ENCODE assay signal across 8 mouse cellular contexts in the genomic region with DNA sequence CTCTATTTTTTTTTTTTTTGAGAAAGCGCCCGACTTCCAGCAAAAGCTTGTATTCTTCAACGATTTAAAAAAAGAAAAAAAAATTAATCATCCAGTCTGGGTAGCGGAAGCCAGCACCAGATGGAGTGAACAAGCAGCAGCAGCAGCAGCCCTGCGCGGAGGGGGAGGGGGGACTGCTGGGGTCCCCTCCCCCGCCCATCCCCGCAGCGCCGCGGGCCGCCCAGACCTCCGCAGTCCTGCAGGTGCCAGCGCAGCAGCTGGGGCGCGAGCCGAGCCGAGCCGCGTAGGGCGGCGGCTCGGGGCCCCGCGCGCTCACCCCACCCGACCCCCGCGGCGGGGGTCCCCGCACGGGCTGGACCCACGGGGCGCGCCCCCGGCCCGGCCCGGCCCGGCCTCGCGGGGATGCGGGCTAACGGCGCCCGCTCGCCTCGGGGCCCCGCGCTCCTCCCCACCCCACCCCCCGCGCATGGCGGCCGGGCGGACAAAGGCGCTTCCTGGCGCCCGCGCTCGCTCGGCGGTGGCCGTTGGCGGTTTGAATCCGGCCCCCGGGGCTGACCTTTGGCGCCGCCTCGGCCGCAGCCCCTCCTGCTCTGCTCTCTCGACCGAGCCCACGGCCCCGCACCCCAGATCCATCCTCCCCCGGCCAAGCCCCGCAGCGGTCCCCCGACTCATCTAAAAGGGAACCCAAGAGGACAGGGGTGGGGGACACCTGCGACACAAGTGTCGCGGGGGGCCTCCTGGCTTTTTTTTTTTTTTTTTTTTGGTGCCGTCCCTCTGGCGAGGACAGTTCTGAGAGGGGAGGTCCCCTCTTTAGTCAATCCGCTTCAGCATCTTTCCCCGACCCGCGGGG. TPM values are rescaled to one million over a fixed set of nuclear protein-coding genes. Genes with fewer than 3 reads are reported as not detected.
A peak's percentile ranks its signal among the peaks of the same experiment; 100 is the strongest.
DNase-seq lines count a peak whose midpoint lies in the region; ATAC-seq and TF ChIP-seq lines count a peak whose summit lies in the region.

No protein-coding gene starts in this region.

- peak; percentile 72 for ATAC-seq in intestine, embryonic 15.5 days
- peak; percentile 68 for ATAC-seq in limb, embryonic 15.5 days (ENCODE audit: insufficient number of reproducible peaks, low FRiP score, low TSS enrichment, low read depth)
- peak; percentile 73 for ATAC-seq in midbrain, embryonic 15.5 days (replicated peaks)

- 0 out of 2 replicates have a peak, but pooled peaks cover 4% of the 10 kb centered on the region for H3K36me3 ChIP-seq in intestine, embryonic 15.5 days
- H3K36me3 ChIP-seq in limb, embryonic 15.5 days, result 0 out of 2 replicates have a peak, but pooled peaks cover 4% of the 10 kb centered on the region
- H3K36me3 ChIP-seq in midbrain, embryonic 15.5 days (replicated peaks), result no peaks in the 10 kb centered on the region

- no peak for TF ChIP-seq POLR2A in cortical plate, adult 2 months (IDR thresholded peaks at IDR 0.05; ENCODE audit: extremely low read depth, insufficient read depth, low read length)

- peak overlapping the region; percentile 47 for H3K4me2 ChIP-seq in intestine, embryonic 15.5 days (replicated peaks)
- H3K4me2 ChIP-seq in limb, embryonic 15.5 days, result peak overlapping the region; percentile 62
- H3K4me2 ChIP-seq in midbrain, embryonic 15.5 days, result peak overlapping the region; percentile 73

- peak overlapping the region; percentile 75; the same call in 1 of the 2 replicates for H3K27ac ChIP-seq in cortical plate, adult 2 months (ENCODE audit: insufficient read depth, low read length)
- H3K27ac ChIP-seq in intestine, embryonic 15.5 days, result peak overlapping the region; percentile 92
- peak overlapping the region; percentile 97 for H3K27ac ChIP-seq in limb, embryonic 15.5 days
- H3K27ac ChIP-seq in midbrain, embryonic 15.5 days, result peak overlapping the region; percentile 99

- intact Hi-C loops in gastrocnemius, postnatal 14 days (cut with DNase I; ENCODE audit: low total_unique reads), result loop anchor here (10.0 kb wide), 1 partner anchor 119 kb away; no protein-coding TSS in a partner anchor

- peak; percentile 75 for DNase-seq in layer of hippocampus, adult 11-12 months (ENCODE audit: low spot score)
- DNase-seq in layer of hippocampus, adult 9-10 months (ENCODE audit: low spot score), result no peak
- peak; percentile 79 for DNase-seq in gastrocnemius, postnatal 14 days
- DNase-seq in spleen, postnatal 36 days (ENCODE audit: low spot score in 2 of 2), result peak; percentile 68 to 74

- TF ChIP-seq CTCF in cortical plate, adult 2 months (IDR thresholded peaks at IDR 0.05; ENCODE audit: extremely low read depth, insufficient read depth, low read length), result no peak

- H3K27me3 ChIP-seq in intestine, embryonic 15.5 days (replicated peaks), result no peaks in the 10 kb centered on the region
- H3K27me3 ChIP-seq in limb, embryonic 15.5 days, result no peaks in the 10 kb centered on the region
- H3K27me3 ChIP-seq in midbrain, embryonic 15.5 days (replicated peaks), result no peaks in the 10 kb centered on the region

- H3K4me3 ChIP-seq in cortical plate, adult 2 months (ENCODE audit: insufficient read depth, low read length), result peak overlapping the region; percentile 56
- H3K4me3 ChIP-seq in intestine, embryonic 15.5 days (replicated peaks), result peak overlapping the region; percentile 97
- peak overlapping the region; percentile 90 for H3K4me3 ChIP-seq in limb, embryonic 15.5 days
- H3K4me3 ChIP-seq in midbrain, embryonic 15.5 days, result peak overlapping the region; percentile 70

- H3K9me3 ChIP-seq in intestine, embryonic 15.5 days, result no peaks in the 10 kb centered on the region
- H3K9me3 ChIP-seq in limb, embryonic 15.5 days, result no peaks in the 10 kb centered on the region
- no peaks in the 10 kb centered on the region for H3K9me3 ChIP-seq in midbrain, embryonic 15.5 days

- peak overlapping the region; percentile 98 for H3K9ac ChIP-seq in intestine, embryonic 15.5 days
- peak overlapping the region; percentile 92 for H3K9ac ChIP-seq in limb, embryonic 15.5 days
- H3K9ac ChIP-seq in midbrain, embryonic 15.5 days, result peak overlapping the region; percentile 95

- WGBS in intestine, embryonic 15.5 days, result under 1% methylated on average over 41 of the region's 86 CpGs
- 1% methylated on average over 50 of the region's 86 CpGs for WGBS in limb, embryonic 15.5 days
- WGBS in midbrain, embryonic 15.5 days, result under 1% methylated on average over 82 of the region's 86 CpGs

- H3K4me1 ChIP-seq in cortical plate, adult 2 months (ENCODE audit: control insufficient read depth, insufficient read depth, low read length), result peaks cover 3% of the 10 kb centered on the region; the same call in 1 of the 2 replicates
- peaks cover 10% of the 10 kb centered on the region for H3K4me1 ChIP-seq in intestine, embryonic 15.5 days (replicated peaks)
- peaks cover 24% of the 10 kb centered on the region for H3K4me1 ChIP-seq in limb, embryonic 15.5 days
- H3K4me1 ChIP-seq in midbrain, embryonic 15.5 days, result peaks cover 43% of the 10 kb centered on the region

RNA-seq across cellular contexts. Expression of gene Calm2, which starts 0.6 kb away (rescaled TPM):
- polyA plus RNA-seq in cortical plate, adult 2 months (2012; rRNA removed), result 2,529 and 2,563 TPM in 2 replicates
- total RNA-seq in gastrocnemius, postnatal 14 days (2021), result 100 to 1,000 TPM; 175 to 251 TPM
- polyA plus RNA-seq in intestine, embryonic 15.5 days (2015; fragmentation: Nextera tagmentation; extraction: Ambion mirVana), result 1,049 and 1,135 TPM in 2 replicates
- 938 and 964 TPM in 2 replicates for polyA plus RNA-seq in limb, embryonic 15.5 days (2015; fragmentation: Nextera tagmentation; extraction: Ambion mirVana)
- polyA plus RNA-seq in midbrain, embryonic 15.5 days (2015; fragmentation: Nextera tagmentation; extraction: Ambion mirVana), result 1,861 and 1,975 TPM in 2 replicates

RNA-seq across cellular contexts. Expression of gene Stpg4, which starts 18.6 kb away (rescaled TPM):
- polyA plus RNA-seq in cortical plate, adult 2 months (2012; rRNA removed), result not detected in 2 replicates
- total RNA-seq in gastrocnemius, postnatal 14 days (2021), result not detected
- not detected in 2 replicates for polyA plus RNA-seq in intestine, embryonic 15.5 days (2015; fragmentation: Nextera tagmentation; extraction: Ambion mirVana)
- not detected in 2 replicates for polyA plus RNA-seq in limb, embryonic 15.5 days (2015; fragmentation: Nextera tagmentation; extraction: Ambion mirVana)
- 0.42 and 0.54 TPM in 2 replicates for polyA plus RNA-seq in midbrain, embryonic 15.5 days (2015; fragmentation: Nextera tagmentation; extraction: Ambion mirVana)
